Mouse (Mus musculus): Measurements from ENCODE around the gene Olfr320. TPM values are rescaled to one million over a fixed set of nuclear protein-coding genes. Genes with fewer than 3 reads are reported as not detected.

The Olfr320 gene
- polyA plus RNA-seq (2012; rRNA removed) = not detected in 2 replicates
- not detected in 2 replicates for polyA plus RNA-seq (2014; fragmentation: Nextera tagmentation; extraction: Ambion mirVana)

DNA sequence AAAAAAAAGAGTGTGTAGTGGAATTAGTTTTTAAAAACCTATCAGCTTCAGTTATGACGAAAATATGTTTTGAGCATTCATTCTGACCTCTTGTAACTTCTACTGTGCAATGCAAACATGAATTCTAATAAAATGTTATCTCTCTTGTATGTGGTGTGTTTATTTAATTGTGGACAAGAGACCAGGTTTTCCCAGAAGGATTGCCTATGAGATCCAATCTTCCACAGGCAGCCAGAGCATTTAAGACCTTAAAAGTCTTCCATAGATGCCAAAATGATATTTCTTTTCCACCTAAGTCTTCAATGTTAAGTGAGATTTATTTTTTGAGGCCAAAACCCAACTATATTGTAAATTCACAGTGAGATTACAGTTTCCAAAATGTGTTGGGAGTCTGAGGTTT is at the start of gene Olfr320:
Gene Olfr320, plus strand, starts transcription at position 301 of the 400 bp plus-strand sequence.
- no peak for DNase-seq (ENCODE audit: low spot score)
- ATAC-seq (ENCODE audit: low FRiP score, low read depth) = no peak
- Histone ChIP-seq H3K36me3 (ENCODE audit: control insufficient read depth, insufficient read depth, low read length) (no peaks in the 10 kb centered on the region), H3K4me1 (ENCODE audit: control insufficient read depth, insufficient read depth, low read length) (no peaks in the 10 kb centered on the region), H3K9ac (ENCODE audit: low read depth, low read length, severe bottlenecking) (no peak within 1 kb of the TSS), H3K27me3 (ENCODE audit: control insufficient read depth, insufficient read depth, low read length) (no peaks in the 10 kb centered on the region), H3K9me3 (ENCODE audit: control insufficient read depth, low read length) (no peaks in the 10 kb centered on the region), H3K4me2 (replicated peaks; ENCODE audit: low read depth, low read length, severe bottlenecking) (no peak within 1 kb of the TSS), H3K27ac (replicated peaks; ENCODE audit: low read depth, low read length) (no peak within 1 kb of the TSS), H3K4me3 (replicated peaks; ENCODE audit: low read length) (no peak within 1 kb of the TSS)
- 87% methylated on average over 1 of the region's 1 CpGs for WGBS
- no peak for TF ChIP-seq POLR2A (IDR thresholded peaks at IDR 0.05; ENCODE audit: borderline replicate concordance, extremely low read depth, insufficient read depth, insufficient read length)

GRCm38 (mm10) chr11:58634878-58635277 is 46.0 kb upstream of the Olfr320 start:
- Histone ChIP-seq H3K4me3 (replicated peaks; ENCODE audit: low read length) (no peak overlapping the region), H3K27me3 (ENCODE audit: control insufficient read depth, insufficient read depth, low read length) (no peaks in the 10 kb centered on the region), H3K4me2 (replicated peaks; ENCODE audit: low read depth, low read length, severe bottlenecking) (no peak overlapping the region), H3K27ac (replicated peaks; ENCODE audit: low read depth, low read length) (no peak overlapping the region), H3K4me1 (ENCODE audit: control insufficient read depth, insufficient read depth, low read length) (no peaks in the 10 kb centered on the region), H3K9ac (ENCODE audit: low read depth, low read length, severe bottlenecking) (no peak overlapping the region), H3K9me3 (ENCODE audit: control insufficient read depth, low read length) (no peaks in the 10 kb centered on the region), H3K36me3 (ENCODE audit: control insufficient read depth, insufficient read depth, low read length) (no peaks in the 10 kb centered on the region)
- ATAC-seq (ENCODE audit: low FRiP score, low read depth) = no peak
- no peak for DNase-seq (ENCODE audit: low spot score)
- TF ChIP-seq POLR2A (IDR thresholded peaks at IDR 0.05; ENCODE audit: borderline replicate concordance, extremely low read depth, insufficient read depth, insufficient read length) = no peak
- whole genome bisulfite sequencing = 64% methylated on average over 4 of the region's 4 CpGs

DNA sequence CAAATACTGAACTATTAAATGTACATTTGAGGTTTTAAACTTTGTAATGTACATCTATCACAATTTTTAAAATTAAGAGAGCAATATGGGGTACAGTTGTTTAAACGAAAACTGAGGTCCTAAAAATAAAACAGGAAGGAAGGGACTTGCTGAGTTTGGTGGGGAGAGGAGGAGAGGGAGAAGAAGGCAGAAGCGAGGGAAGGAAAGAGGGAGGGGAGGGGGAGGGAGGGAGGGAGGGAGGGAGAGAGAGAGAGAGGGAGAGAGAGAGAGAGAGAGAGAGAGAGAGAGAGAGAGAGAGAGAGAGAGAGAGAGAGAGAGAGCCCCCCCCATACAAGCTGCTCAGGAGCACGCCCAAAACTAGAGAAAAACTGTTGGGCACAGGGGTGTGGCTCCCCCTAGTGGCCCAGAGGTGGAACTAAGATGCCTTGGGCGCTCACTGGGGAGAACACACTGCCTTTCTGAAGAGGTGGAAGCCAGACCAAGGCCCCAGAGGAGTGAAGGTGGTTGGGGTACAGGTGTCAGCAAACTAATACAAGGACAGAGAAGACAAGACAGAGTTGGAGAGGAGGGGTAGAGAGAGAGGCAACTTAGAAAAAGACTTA is 44.4 kb upstream of the Olfr320 start:
- no peak overlapping the region for H3K4me3 ChIP-seq (replicated peaks; ENCODE audit: low read length)
- no peaks in the 10 kb centered on the region for H3K36me3 ChIP-seq (ENCODE audit: control insufficient read depth, insufficient read depth, low read length)
- peaks cover 8% of the 10 kb centered on the region for H3K4me1 ChIP-seq (ENCODE audit: control insufficient read depth, insufficient read depth, low read length)
- WGBS = 26% methylated on average over 4 of the region's 4 CpGs
- ATAC-seq (ENCODE audit: low FRiP score, low read depth) (no peak), DNase-seq (ENCODE audit: low spot score) (peak; percentile 35)
- no peak overlapping the region for H3K4me2 ChIP-seq (replicated peaks; ENCODE audit: low read depth, low read length, severe bottlenecking)
- H3K27me3 ChIP-seq (ENCODE audit: control insufficient read depth, insufficient read depth, low read length) = peaks cover 7% of the 10 kb centered on the region; the same call in 1 of the 2 replicates
- H3K9me3 ChIP-seq (ENCODE audit: control insufficient read depth, low read length) = no peaks in the 10 kb centered on the region
- no peak overlapping the region for H3K9ac ChIP-seq (ENCODE audit: low read depth, low read length, severe bottlenecking)
- TF ChIP-seq POLR2A (IDR thresholded peaks at IDR 0.05; ENCODE audit: borderline replicate concordance, extremely low read depth, insufficient read depth, insufficient read length) = no peak
- no peak overlapping the region for H3K27ac ChIP-seq (replicated peaks; ENCODE audit: low read depth, low read length)

DNA sequence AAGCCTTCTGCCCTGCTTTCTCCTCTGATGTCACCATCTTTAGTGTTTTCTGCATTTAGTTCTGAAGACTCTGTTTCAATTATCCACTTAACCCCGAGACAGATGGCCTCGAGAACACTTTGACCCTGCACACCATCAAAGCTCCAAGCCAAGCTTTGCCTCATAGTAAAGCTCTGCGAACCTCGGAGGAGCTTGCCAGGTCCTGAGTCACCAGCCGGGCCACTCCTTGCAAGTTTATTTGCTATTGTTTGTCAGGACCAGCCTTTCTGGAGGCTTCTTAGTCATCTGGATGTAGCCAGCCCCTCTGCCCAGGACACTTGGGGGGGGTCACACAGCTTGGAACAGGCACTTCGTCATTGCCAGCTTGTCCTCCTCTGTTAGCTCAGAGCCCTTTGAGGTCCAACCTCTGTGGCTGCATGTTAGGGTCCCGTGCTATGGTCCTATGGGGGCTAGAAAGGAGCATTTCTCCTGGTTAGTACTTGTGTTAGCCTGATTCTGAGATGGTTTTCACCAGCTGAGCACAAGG is 42.7 kb upstream of the Olfr320 start:
- H3K27ac ChIP-seq (replicated peaks; ENCODE audit: low read depth, low read length) = no peak overlapping the region
- DNase-seq (ENCODE audit: low spot score) (no peak), ATAC-seq (ENCODE audit: low FRiP score, low read depth) (no peak)
- no peak overlapping the region for H3K4me3 ChIP-seq (replicated peaks; ENCODE audit: low read length)
- H3K4me1 ChIP-seq (ENCODE audit: control insufficient read depth, insufficient read depth, low read length) = peaks cover 8% of the 10 kb centered on the region
- 27% methylated on average over 7 of the region's 7 CpGs for WGBS
- H3K4me2 ChIP-seq (replicated peaks; ENCODE audit: low read depth, low read length, severe bottlenecking) = no peak overlapping the region
- H3K9ac ChIP-seq (ENCODE audit: low read depth, low read length, severe bottlenecking) = no peak overlapping the region
- H3K27me3 ChIP-seq (ENCODE audit: control insufficient read depth, insufficient read depth, low read length) = peaks cover 10% of the 10 kb centered on the region; the same call in 1 of the 2 replicates
- H3K36me3 ChIP-seq (ENCODE audit: control insufficient read depth, insufficient read depth, low read length) = no peaks in the 10 kb centered on the region
- TF ChIP-seq POLR2A (IDR thresholded peaks at IDR 0.05; ENCODE audit: borderline replicate concordance, extremely low read depth, insufficient read depth, insufficient read length) = no peak
- no peaks in the 10 kb centered on the region for H3K9me3 ChIP-seq (ENCODE audit: control insufficient read depth, low read length)

- Histone ChIP-seq H3K4me2 (replicated peaks; ENCODE audit: low read depth, low read length, severe bottlenecking) (peak within 1 kb of the TSS; percentile 66), H3K27me3 (ENCODE audit: control insufficient read depth, insufficient read depth, low read length) (peaks cover 10% of the 10 kb centered on the region; the same call in 1 of the 2 replicates), H3K27ac (replicated peaks; ENCODE audit: low read depth, low read length) (no peak within 1 kb of the TSS), H3K4me3 (replicated peaks; ENCODE audit: low read length) (peak within 1 kb of the TSS; percentile 35), H3K4me1 (ENCODE audit: control insufficient read depth, insufficient read depth, low read length) (peaks cover 8% of the 10 kb centered on the region), H3K36me3 (ENCODE audit: control insufficient read depth, insufficient read depth, low read length) (no peaks in the 10 kb centered on the region), H3K9ac (ENCODE audit: low read depth, low read length, severe bottlenecking) (peak within 1 kb of the TSS; percentile 36; the same call in 1 of the 2 replicates), H3K9me3 (ENCODE audit: control insufficient read depth, low read length) (no peaks in the 10 kb centered on the region)
- no peak for DNase-seq (ENCODE audit: low spot score)
- 6% methylated on average over 33 of the region's 34 CpGs for WGBS
- no peak for ATAC-seq (ENCODE audit: low FRiP score, low read depth)
- no peak for TF ChIP-seq POLR2A (IDR thresholded peaks at IDR 0.05; ENCODE audit: borderline replicate concordance, extremely low read depth, insufficient read depth, insufficient read length)
These were observed 40.5 kb upstream of the Olfr320 start, which contains the start of gene Trim58 for GRCm38 (mm10) chr11:58640272-58640867. Trim58 (plus strand) TSS chr11:58640465.
